Mouse (Mus musculus) intestine, embryonic 14.5 days (tissue): ENCODE results near the gene Pemt. TPM values are rescaled to one million over a fixed set of nuclear protein-coding genes. Genes with fewer than 3 reads are reported as not detected.

Source experiments
- ATAC-seq: fragments of 200-750 bp; cut with Nextera tagmentation; replicated peaks from 2 replicates; pipeline ENCODE4 v1.8.0; 2017; ENCODE audit warnings: low read depth, moderate number of reproducible peaks, moderate TSS enrichment, moderate library complexity; ENCODE audit not compliant: low FRiP score, low TSS enrichment
- DNase-seq: peaks from one replicate; pipeline ENCODE4 v3.0.0-alpha.2; 2018; ENCODE audit warnings: low spot score
- H3K27ac ChIP-seq: fragments of 300-500 bp; sonication (generic); 2 replicates; pipeline ENCODE4 v1.5.1; 2014; ENCODE audit warnings: low read depth, mild to moderate bottlenecking, control low read depth
- H3K27me3 ChIP-seq: fragments of 300-500 bp; sonication (generic); replicated peaks from 2 replicates; pipeline ENCODE4 v1.6.1; 2014; ENCODE audit warnings: low read length, control low read depth; ENCODE audit not compliant: control insufficient read depth, insufficient read depth
- H3K36me3 ChIP-seq: fragments of 300-500 bp; sonication (generic); 2 replicates; pipeline ENCODE4 v1.6.1; 2014; ENCODE audit warnings: low read length, control low read depth; ENCODE audit not compliant: control insufficient read depth, insufficient read depth
- H3K4me1 ChIP-seq: fragments of 300-500 bp; sonication (generic); replicated peaks from 2 replicates; pipeline ENCODE4 v1.6.1; 2014; ENCODE audit warnings: low read length, control low read depth, mixed read lengths; ENCODE audit not compliant: control insufficient read depth, insufficient read depth
- H3K4me2 ChIP-seq: fragments of 300-500 bp; sonication (generic); 2 replicates; pipeline ENCODE4 v1.6.1; 2014; ENCODE audit warnings: low read length
- H3K4me3 ChIP-seq: fragments of 300-500 bp; sonication (generic); 2 replicates; pipeline ENCODE4 v1.5.1; 2014; ENCODE audit warnings: low read depth, low read length, control low read depth, mixed read lengths
- H3K9ac ChIP-seq: fragments of 300-500 bp; sonication (generic); 2 replicates; pipeline ENCODE4 v1.6.1; 2014; ENCODE audit warnings: mild to moderate bottlenecking, low read length
- H3K9me3 ChIP-seq: fragments of 300-500 bp; sonication (generic); 2 replicates; pipeline ENCODE4 v1.6.1; 2016; ENCODE audit warnings: low read length, control low read depth; ENCODE audit not compliant: control insufficient read depth
- WGBS: fragments of 180-500 bp; shearing (Covaris S2); extraction: QIAGEN DNeasy Blood & Tissue Kit; methylation state at CpG from one replicate; pipeline ENCODE4 v1.1.7; 2014; 5-methylcytosine and 5-hydroxymethylcytosine counted together
- polyA plus RNA-seq: library from polyadenylated mRNA; unstranded; fragments of >200 nt; fragmentation: Nextera tagmentation; extraction: Ambion mirVana; gene quantifications from 2 replicates; pipeline ENCODE4 v1.2.1, GENCODE M21; 2014

The Pemt gene
- polyA plus RNA-seq, 1 experiment from 2014 or later = 9.1 TPM

GRCm38 (mm10) chr11:59967765-59968164 is 78.5 kb downstream of the Pemt start:
- DNase-seq (no peak), ATAC-seq (no peak)
- Histone ChIP-seq H3K27ac (no peak overlapping the region), H3K4me1 (peaks cover 14% of the 10 kb centered on the region), H3K27me3 (peaks cover 12% of the 10 kb centered on the region), H3K4me3 (no peak overlapping the region), H3K9me3 (no peaks in the 10 kb centered on the region), H3K9ac (no peak overlapping the region), H3K36me3 (peaks cover 2% of the 10 kb centered on the region; the same call in 1 of the 2 replicates), H3K4me2 (no peak overlapping the region)
- WGBS = 84% methylated on average over 1 of the region's 1 CpGs

- H3K9ac ChIP-seq = 0 out of 2 replicates have a peak overlapping the region, but pooled peaks have one; percentile 5
- no peaks in the 10 kb centered on the region for H3K9me3 ChIP-seq
- peak overlapping the region; percentile 70 for H3K27ac ChIP-seq
- 37% methylated on average over 4 of the region's 4 CpGs for WGBS
- ATAC-seq (no peak), DNase-seq (no peak)
- H3K27me3 ChIP-seq = peaks cover 16% of the 10 kb centered on the region
- H3K4me3 ChIP-seq = no peak overlapping the region
- H3K4me1 ChIP-seq = peaks cover 14% of the 10 kb centered on the region
- H3K36me3 ChIP-seq = peaks cover 18% of the 10 kb centered on the region
- peak overlapping the region; percentile 13; the same call in 1 of the 2 replicates for H3K4me2 ChIP-seq
Measured at GRCm38 (mm10) chr11:59966102-59966483, 80.2 kb downstream of the Pemt start.

- peak; percentile 69 for ATAC-seq
- H3K27me3 ChIP-seq = peaks cover 16% of the 10 kb centered on the region
Measured at GRCm38 (mm10) chr11:59965227-59966101, 80.8 kb downstream of the Pemt start.

GRCm38 (mm10) chr11:59964818-59965217 is 81.5 kb downstream of the Pemt start, which contains the start of gene Rasd1:
Gene Rasd1 (minus strand): TSS chr11:59964944.
- Histone ChIP-seq H3K9ac (peak within 1 kb of the TSS; percentile 48), H3K4me2 (peak within 1 kb of the TSS; percentile 97), H3K4me1 (peaks cover 14% of the 10 kb centered on the region), H3K27me3 (peaks cover 16% of the 10 kb centered on the region), H3K36me3 (peaks cover 26% of the 10 kb centered on the region), H3K27ac (peak within 1 kb of the TSS; percentile 70), H3K9me3 (no peaks in the 10 kb centered on the region), H3K4me3 (peak within 1 kb of the TSS; percentile 46)
- DNase-seq (peak; percentile 89), ATAC-seq (peak; percentile 89)
- WGBS = 1% methylated on average over 28 of the region's 28 CpGs

More at GRCm38 (mm10) chr11:59965227-59966101, 80.8 kb downstream of the Pemt start:
- 10% methylated on average over 25 of the region's 25 CpGs for WGBS
- H3K4me2 ChIP-seq = peak overlapping the region; percentile 97
- H3K9ac ChIP-seq = peak overlapping the region; percentile 48
- peak overlapping the region; percentile 46 for H3K4me3 ChIP-seq
- peak; percentile 94 for DNase-seq
- H3K9me3 ChIP-seq = no peaks in the 10 kb centered on the region
- H3K4me1 ChIP-seq = peaks cover 14% of the 10 kb centered on the region
- H3K27ac ChIP-seq = peak overlapping the region; percentile 70
- H3K36me3 ChIP-seq = peaks cover 24% of the 10 kb centered on the region

DNA sequence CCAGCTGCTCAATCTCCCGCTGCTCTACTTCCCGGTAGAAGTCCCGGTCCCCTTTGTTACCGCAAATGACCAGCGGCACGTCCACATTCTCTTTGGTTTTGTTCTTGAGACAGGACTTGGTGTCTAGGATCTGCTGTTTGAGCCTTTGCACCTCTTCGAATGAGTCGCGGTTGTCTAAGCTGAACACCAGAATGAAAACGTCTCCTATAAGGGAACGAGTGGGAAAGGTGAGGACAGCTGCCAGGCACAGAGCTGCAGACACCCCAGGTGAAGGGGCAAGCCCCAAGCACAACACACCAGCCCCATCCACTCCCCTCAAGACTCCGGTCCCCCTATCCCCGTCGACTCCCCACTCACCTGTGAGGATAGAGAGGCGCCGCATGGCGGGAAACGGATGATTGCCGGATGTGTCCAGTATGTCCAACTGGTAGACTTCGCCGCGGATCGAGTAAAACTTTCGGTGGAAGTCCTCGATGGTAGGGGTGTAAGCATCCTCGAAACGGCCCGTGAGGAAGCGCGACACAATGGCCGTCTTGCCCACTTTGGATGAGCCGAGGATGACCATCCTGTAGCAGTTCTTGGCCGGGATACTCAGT is 82.0 kb downstream of the Pemt start:
- 2% methylated on average over 33 of the region's 33 CpGs for WGBS
- ATAC-seq (peak; percentile 12), DNase-seq (no peak)
- no peaks in the 10 kb centered on the region for H3K9me3 ChIP-seq
- no peak overlapping the region for H3K27ac ChIP-seq
- peak overlapping the region; percentile 46 for H3K4me3 ChIP-seq
- H3K9ac ChIP-seq = peak overlapping the region; percentile 48
- peaks cover 26% of the 10 kb centered on the region for H3K36me3 ChIP-seq
- H3K4me1 ChIP-seq = peaks cover 14% of the 10 kb centered on the region
- H3K27me3 ChIP-seq = peaks cover 16% of the 10 kb centered on the region
- peak overlapping the region; percentile 97 for H3K4me2 ChIP-seq

DNA sequence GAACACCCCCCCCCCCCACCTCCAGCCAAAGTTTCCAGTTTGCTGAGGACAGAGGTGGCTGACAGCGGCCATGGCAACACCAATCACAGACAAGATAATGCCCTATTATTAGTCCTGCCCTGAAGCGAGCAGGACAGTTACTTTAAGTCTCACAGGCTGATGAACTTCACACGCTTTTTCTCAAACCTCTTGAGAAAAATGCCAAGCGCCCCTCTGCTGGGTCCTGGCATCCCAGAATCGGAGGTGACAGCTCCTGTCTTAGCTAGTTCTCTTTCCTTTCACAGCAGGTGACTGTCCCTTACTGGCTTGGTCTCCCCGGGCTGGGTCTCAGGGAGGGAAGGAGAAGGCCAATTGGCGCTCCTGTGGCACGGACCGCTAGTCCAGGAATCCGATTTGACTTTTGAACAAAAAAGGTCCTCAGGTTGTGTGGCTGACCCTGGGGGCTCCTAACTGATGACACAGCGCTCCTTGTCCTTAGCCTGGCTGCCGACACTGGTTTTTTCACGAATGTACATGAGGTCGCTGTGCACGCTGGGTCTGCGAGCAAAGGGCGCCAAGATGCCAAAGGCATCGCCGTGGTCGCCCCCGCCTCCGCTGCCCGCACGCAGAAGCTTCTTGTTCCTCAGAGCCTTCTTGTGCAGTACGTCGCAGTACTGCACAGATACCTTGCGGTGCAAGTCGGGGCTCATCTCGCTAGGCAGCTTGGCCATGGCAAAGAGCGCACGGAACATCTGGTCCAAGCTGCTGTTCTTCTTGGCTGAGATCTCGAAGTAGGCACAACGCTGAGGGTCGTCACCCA is 82.7 kb downstream of the Pemt start:
- WGBS = 11% methylated on average over 34 of the region's 34 CpGs
- H3K4me2 ChIP-seq = peak overlapping the region; percentile 97
- ATAC-seq (no peak), DNase-seq (peak; percentile 69)
- H3K9ac ChIP-seq = peak overlapping the region; percentile 48
- H3K4me3 ChIP-seq = peak overlapping the region; percentile 46
- peaks cover 16% of the 10 kb centered on the region for H3K27me3 ChIP-seq
- peaks cover 26% of the 10 kb centered on the region for H3K36me3 ChIP-seq
- H3K4me1 ChIP-seq = peaks cover 14% of the 10 kb centered on the region
- no peaks in the 10 kb centered on the region for H3K9me3 ChIP-seq
- H3K27ac ChIP-seq = no peak overlapping the region

DNA sequence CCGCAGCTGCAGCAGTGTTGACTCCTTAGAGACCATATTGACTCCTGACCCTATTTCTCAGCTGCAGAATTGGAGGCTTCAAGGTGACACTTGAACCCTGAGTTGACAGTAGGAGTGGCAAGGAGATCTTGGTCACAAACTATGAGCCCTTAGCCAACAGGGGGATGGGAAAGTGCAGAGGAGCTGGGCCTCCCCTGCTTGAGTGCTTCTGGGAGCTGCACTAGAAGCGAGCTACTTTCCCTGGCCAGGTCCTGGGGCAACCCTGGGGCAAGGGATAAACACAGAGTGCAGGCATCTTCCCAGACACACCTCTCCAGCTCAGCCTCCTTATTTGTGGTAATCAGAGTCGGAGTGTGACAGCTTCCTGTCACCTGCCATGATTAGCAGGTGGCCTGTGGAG is 83.7 kb downstream of the Pemt start:
- Histone ChIP-seq H3K36me3 (peaks cover 26% of the 10 kb centered on the region), H3K4me2 (no peak overlapping the region), H3K27ac (no peak overlapping the region), H3K27me3 (peaks cover 16% of the 10 kb centered on the region), H3K4me3 (no peak overlapping the region), H3K4me1 (peaks cover 14% of the 10 kb centered on the region), H3K9me3 (no peaks in the 10 kb centered on the region), H3K9ac (no peak overlapping the region)
- ATAC-seq (no peak), DNase-seq (no peak)
- 75% methylated on average over 3 of the region's 3 CpGs for WGBS

GRCm38 (mm10) chr11:59961338-59961875 is 84.9 kb downstream of the Pemt start:
- H3K27me3 ChIP-seq = peaks cover 16% of the 10 kb centered on the region
- H3K4me2 ChIP-seq = no peak overlapping the region
- H3K9ac ChIP-seq = no peak overlapping the region
- no peak overlapping the region for H3K4me3 ChIP-seq
- ATAC-seq (no peak), DNase-seq (no peak)
- WGBS = 89% methylated on average over 9 of the region's 9 CpGs
- H3K4me1 ChIP-seq = peaks cover 11% of the 10 kb centered on the region
- H3K36me3 ChIP-seq = peaks cover 26% of the 10 kb centered on the region
- H3K27ac ChIP-seq = no peak overlapping the region
- H3K9me3 ChIP-seq = no peaks in the 10 kb centered on the region
